Mouse (Mus musculus): ENCODE measurements around the gene Slc35d3. TPM values are rescaled to one million over a fixed set of nuclear protein-coding genes. Genes with fewer than 3 reads are reported as not detected.

Slc35d3 gene
- total RNA-seq, 2 experiments from 2014 or later = not detected

GRCm38 (mm10) chr10:19839836-19840235 lies 11.4 kb downstream of the Slc35d3 start:
- no peak for DNase-seq
- intact Hi-C loops (cut with DNase I) = no loop called here

GRCm38 (mm10) chr10:19835887-19836710 lies 15.2 kb downstream of the Slc35d3 start:
- no peak for DNase-seq
- intact Hi-C loops (cut with DNase I) = no loop called here

GRCm38 (mm10) chr10:19834222-19834621 lies 17.0 kb downstream of the Slc35d3 start:
- intact Hi-C loops (cut with DNase I) = no loop called here
- DNase-seq = no peak

GRCm38 (mm10) chr10:19831072-19831849 lies 20.0 kb downstream of the Slc35d3 start:
- no peak for DNase-seq
- intact Hi-C loops (cut with DNase I) = no loop called here

DNA sequence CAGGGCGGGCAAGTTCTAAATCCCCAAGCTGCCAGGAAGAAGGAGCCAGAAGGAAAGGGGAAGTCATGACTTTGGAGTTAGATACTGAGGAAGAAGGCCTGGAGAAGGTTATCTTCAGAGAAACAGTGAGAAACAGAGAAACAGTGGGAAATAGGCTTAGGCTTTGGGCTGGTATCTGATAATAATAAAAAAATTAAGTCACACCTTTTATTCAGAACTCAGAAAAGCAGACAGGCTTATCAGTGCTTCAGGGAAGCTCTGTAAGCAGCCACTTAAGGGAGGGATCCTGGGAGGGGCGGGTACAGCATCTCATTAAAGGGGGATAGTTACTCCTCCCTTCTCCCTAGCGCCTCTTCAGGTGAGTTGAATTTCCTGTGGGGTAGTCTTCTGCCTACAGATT lies 30.3 kb downstream of the Slc35d3 start:
- no peak for DNase-seq
- intact Hi-C loops (cut with DNase I) = no loop called here

DNA sequence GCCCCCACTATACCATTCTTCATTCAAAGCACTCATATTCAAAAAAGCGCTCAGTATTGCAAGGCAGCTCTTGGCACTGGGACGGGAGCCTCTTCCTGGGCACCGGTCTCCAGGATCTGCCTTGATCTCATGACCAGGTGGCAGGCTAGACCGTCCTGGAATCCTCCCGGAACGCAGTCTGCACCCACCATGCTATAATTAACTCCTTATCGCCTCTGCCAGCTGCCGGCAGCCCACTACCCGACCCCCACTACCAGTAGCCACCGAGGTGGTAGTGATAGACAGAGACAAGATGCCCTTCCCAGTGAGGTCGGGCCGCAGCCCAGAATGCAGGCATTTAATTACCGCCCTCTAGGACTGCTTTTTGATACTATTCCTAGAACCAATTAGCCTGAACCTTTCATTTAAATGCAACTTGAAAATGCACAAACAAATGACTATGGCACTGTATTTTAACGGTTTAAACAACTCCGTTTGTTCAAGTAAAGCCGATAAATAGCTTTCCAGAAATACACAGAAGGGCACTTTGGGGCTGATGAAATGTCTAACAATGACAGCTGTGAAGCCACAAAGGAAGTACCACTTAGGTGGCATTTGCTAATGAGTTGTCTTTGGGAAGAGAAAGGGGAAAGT lies 32.4 kb downstream of the Slc35d3 start:
- DNase-seq = no peak
- intact Hi-C loops (cut with DNase I) = no loop called here

DNA sequence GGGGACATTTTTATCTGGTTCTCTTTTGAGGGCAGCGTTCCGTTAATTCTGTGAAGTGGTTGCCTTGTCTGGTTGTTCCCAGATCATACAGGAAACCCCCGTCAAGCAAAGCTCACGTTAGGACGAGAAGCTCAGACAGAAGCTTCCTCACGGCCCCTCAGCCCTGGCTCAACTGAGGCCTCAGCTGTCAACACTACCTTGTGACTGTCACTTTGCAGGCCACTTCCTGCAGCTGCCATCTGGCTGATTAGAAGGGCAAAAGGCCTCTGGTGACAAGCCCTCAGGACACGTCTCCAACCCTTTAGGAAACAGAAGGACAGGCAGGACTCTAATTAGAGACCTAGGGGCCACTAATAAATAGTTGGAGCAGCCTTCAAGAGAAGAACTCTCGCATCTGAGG lies 35.9 kb downstream of the Slc35d3 start:
- no peak for DNase-seq
- intact Hi-C loops (cut with DNase I) = no loop called here

DNA sequence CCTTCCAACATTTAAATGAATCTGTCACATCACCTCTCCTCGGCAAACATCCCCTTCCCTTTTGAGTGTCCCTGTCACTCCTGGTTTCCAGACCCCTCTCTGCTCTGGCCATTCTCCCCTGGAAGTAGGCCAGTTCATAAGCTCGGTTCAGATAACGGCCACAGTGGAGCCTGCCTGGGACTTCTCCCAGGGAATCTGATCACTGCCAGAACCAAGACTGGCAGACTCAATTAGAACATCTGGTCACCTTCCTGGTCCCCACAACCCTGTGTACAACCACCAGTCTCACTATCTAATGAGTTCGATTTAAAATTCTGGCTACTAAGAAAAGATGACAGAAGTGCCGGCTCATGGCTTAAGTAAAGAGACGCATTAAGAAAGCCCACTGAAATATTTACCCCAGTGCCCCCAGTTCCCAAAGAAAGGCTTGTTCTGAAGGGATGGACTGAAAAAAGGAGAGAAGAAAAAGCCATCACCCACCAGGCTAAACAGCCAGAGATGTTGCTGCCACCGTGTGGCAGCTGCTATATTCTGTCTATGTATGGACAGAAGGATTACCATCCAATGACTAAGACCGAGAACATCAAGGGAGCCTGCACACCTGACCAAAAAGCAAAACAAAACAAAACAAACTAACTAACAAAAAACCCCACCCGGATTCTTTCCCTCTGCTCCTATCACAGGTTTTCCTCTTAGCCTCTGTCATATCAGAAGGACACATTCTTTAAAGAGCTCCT lies 39.7 kb downstream of the Slc35d3 start:
- intact Hi-C loops (cut with DNase I) = no loop called here
- DNase-seq = no peak

DNA sequence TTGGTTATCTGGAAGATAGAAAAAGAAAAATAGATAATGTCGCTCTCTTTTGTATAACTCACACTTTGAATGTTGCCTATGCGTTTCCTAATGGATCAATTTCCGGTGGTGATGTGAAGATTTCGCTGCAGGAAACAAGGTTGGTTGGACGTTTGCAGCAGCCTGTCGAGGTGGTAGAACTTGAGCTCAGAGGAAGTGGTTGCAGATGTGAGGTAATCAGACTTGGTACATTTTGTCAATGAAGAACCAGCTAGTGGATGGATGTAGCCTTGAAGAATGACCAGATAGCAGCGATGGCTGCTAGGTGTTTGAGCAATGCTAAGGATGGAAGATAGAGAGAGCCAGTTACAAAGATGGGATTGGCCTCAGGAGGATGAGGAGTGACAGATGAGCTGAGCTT lies 46.5 kb downstream of the Slc35d3 start:
- DNase-seq = no peak
- intact Hi-C loops (cut with DNase I) = no loop called here

DNA sequence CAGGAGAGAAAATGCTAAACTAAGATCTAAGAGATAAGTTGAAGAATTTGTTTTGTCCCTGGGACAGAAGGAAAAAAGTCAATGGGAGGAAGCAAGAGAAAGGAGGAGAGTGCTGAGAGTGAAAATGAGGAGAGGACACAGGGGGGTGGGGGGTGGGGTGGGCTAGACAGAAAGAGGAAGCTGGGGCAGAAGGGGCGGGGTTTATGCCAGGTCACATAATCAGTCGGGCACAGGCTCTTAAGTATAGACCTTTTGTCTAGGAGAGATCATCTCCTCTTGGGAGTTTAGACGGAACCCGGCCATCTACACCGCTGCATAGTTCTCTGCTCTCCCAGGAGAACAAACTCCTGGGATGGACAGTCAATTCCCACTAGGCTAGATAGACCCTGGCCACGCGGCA lies 48.3 kb downstream of the Slc35d3 start:
- intact Hi-C loops (cut with DNase I) = no loop called here
- no peak for DNase-seq

Other genes starting within 250 kb of the Slc35d3 start
- gene Il22ra2, start 229.5 kb downstream of the Slc35d3 start, total RNA-seq (2021) = not detected
- gene Il20ra, start 138.9 kb downstream of the Slc35d3 start, total RNA-seq (2021) = not detected
- gene Pex7, start 56.2 kb upstream of the Slc35d3 start, total RNA-seq (2021) = 10 to 100 TPM; 18.2 to 20.0 TPM
- gene Map3k5, start 83.0 kb upstream of the Slc35d3 start, total RNA-seq (2021) = 1 to 10 TPM; 6.3 to 6.7 TPM

Data from gastrocnemius, postnatal 36 days (tissue).